Mouse (Mus musculus) heart, adult 18-20 months (tissue): ENCODE measurements at regions not wholly inside any gene's neighbourhood (a gene's known extent, or its start where the extent isn't known, plus 50 kb on each side); places are given as distances from the start of the nearest gene placed in this dataset.
A peak's percentile ranks its signal among the peaks of the same experiment; 100 is the strongest.

Experiments
- DNase-seq, 2 experiments: peaks; one replicate each; pipeline ENCODE4 v3.0.0; 2021 to 2022; ENCODE audit warnings: mixed read lengths in 1 of 2
- microRNA-seq, 2 experiments: library from miRNA; unstranded; fragments of <30 nt; microRNA quantifications; one replicate each; pipeline ENCODE4 v1.2.0; 2022

DNA sequence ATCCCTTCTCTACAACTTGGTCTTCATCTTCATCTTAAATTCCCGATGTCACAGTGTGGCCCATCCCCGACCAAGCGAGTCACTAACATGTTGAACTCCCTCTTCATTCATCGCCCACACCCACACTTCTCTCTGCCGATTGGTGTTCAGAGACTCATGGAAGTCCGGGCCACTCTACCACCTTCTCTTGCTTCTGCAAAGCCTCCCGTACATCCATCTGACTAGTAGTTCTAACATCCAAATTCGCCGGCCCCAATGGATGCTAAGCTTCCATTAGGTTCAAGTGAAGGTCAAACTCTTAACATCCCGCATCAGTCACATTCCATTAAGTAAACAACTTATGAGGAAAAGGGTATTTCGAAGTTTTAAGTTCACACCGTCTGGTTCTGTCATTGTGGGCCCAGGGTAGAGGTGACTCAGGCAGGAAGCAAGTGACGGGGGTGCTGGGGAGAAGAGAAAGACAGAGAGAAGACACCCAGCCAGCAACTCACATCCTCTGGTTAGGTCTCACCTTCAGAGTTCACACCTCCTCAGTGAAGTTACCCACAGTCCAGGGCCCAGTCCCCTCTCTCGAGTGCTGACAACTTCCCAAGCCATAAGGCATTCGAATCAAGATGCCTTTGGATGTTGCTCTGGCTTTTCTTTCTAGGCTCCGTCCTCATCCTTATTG is 61.0 kb upstream of the Ubash3b start:
- DNase-seq = no peak

- DNase-seq = no peak
Observed at GRCm38 (mm10) chr9:41221110-41221790, 59.8 kb upstream of the Ubash3b start.

GRCm38 (mm10) chr9:41220105-41220669 is 58.7 kb upstream of the Ubash3b start:
- DNase-seq = no peak

DNA sequence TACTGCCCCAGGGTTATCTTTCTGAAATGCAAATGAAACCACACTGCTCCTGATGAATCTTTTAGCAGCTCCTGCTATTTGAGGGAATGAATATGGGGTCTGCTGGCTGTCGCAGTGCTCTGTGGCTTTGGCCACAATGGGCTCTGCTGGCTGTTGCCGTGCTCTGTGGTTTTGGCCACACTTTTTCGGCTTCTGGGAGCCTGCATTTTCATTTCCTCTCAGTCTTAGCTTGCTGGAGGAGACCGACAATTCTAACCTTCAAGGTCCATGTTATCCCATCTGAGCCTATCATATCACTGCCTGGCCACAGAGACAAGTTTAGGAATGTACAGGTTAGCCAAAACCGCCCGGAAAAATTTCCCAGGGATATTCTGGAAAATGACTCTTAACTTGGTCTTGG is 57.2 kb upstream of the Ubash3b start:
- DNase-seq = no peak

DNA sequence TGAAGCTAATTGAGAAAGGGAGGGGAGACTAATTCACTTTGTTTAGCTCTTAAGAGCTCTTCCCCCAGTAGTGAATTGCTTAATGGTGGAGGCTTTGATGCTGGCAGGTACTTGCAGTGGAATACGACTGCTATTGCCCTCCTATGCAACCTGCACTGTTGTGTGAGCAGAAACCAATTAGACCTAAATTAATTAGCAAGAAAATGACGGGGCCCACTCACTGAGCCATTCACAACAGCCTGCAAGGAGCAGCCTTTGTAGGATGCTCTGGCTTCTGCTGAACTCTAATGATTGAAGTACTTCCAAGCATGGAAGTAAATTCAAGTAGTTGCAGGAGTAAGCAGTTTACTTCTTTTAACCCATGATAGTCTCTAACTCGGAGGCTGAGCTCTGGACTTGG is 54.8 kb upstream of the Ubash3b start:
- no peak for DNase-seq

- DNase-seq = no peak
Observed at GRCm38 (mm10) chr9:41215026-41215425, 53.5 kb upstream of the Ubash3b start.

DNA sequence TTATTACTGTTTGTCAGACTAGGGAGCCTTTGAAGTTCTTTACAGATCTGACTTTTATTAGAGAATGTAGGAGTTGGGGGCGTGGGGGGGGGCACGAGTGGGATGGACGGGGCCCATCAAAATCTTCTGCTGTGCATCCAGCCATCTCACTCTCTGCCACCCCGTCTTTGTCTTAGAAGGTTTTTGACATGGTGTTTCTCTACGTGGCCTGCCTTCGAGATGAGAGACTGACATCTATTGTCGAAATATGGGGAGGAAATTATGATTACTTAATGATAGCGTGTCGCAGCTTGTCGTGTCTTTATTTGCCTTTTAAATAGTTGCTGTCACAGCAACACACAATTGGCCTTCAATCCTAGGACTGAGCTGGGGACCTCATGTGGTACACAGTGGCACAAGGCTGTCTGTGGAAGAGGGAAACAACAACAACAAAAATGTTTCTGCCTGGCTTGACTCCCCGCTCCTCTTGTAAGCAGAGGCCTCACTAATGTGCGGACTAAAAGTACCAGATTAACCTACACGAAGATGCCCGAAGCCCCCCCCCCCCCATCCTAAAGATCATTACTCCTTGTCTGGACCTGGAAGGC is 51.5 kb upstream of the Ubash3b start:
- no peak for DNase-seq

GRCm38 (mm10) chr9:41212303-41212901 is 50.9 kb upstream of the Ubash3b start:
- peak; percentile 54 to 74 for DNase-seq

DNA sequence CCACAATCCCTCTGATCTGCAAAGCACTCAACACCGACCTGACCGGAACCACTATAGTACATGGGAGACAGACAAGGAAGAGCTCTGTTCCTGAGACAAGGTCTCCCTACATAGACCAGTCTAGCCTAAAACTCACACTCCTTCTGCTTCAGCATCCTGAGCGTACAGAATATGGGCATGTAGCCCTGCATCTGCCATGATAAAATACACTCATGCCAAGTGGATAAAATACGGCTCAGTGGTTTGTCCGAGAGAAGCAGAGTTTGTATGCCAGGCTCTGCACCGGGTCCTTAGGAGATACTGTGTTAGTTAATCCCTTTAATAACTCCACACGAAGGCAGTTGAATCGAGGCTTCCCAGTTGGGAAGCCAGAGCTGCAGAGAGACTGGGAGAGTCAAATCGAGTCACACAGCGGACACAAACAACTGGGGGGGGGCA is 50.4 kb upstream of the Ubash3b start:
- DNase-seq = no peak

Small RNA genes in the stretch of these regions (microRNA-seq; reads per million reads assigned to microRNA genes)
- gene Mir100 (5,429 to 11,035 reads per million in 2 experiments), gene Mir125b-1 (293 to 521 reads per million in 2 experiments), gene Mirlet7a-2 (478 to 535 reads per million in 2 experiments)
